Comparison of ENCODE assay signal across 7 mouse cellular contexts in the genomic region with DNA sequence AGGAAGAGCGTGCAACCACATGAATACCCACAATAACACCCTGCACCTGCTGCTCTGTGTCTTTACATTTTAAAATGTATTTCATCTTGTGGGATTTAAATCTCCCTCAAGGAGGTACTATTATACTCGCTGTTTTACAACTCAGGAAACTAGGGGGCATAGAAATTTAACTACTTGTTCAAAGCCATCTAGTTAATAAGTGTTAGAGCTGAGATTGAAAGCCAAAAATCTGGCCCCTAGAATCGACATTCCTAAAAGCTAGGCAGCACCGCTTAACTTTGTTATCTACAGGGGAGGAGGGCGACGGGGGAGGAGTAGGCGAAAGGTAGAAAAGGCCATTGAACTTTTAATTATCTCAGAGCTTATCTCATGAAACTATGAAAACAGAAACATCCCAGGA.
DNase-seq lines count a peak whose midpoint lies in the region; ATAC-seq and TF ChIP-seq lines count a peak whose summit lies in the region.

No protein-coding gene starts in this region.

- H3K4me3 ChIP-seq in lung, embryonic 15.5 days = peak overlapping the region; percentile 12; the same call in 1 of the 2 replicates
- no peak overlapping the region for H3K4me3 ChIP-seq in hindbrain, embryonic 13.5 days
- peak overlapping the region; percentile 18 for H3K4me3 ChIP-seq in kidney, embryonic 15.5 days (replicated peaks)
- H3K4me3 ChIP-seq in neural tube, embryonic 14.5 days (ENCODE audit: low read depth, low read length) = no peak overlapping the region
- H3K4me3 ChIP-seq in cerebellum, adult 2 months (replicated peaks; ENCODE audit: insufficient read depth, low read depth, low read length) = no peak overlapping the region

- H3K27me3 ChIP-seq in lung, embryonic 15.5 days = no peaks in the 10 kb centered on the region
- H3K27me3 ChIP-seq in hindbrain, embryonic 13.5 days = 0 out of 2 replicates have a peak, but pooled peaks cover 2% of the 10 kb centered on the region
- H3K27me3 ChIP-seq in kidney, embryonic 15.5 days = no peaks in the 10 kb centered on the region
- H3K27me3 ChIP-seq in neural tube, embryonic 14.5 days (ENCODE audit: control insufficient read depth, insufficient read depth, low read length) = no peaks in the 10 kb centered on the region
- H3K27me3 ChIP-seq in cerebellum, adult 2 months (ENCODE audit: control insufficient read depth, insufficient read depth, low read length) = no peaks in the 10 kb centered on the region

- H3K4me1 ChIP-seq in lung, embryonic 15.5 days = peaks cover 17% of the 10 kb centered on the region; the same call in 1 of the 2 replicates
- H3K4me1 ChIP-seq in hindbrain, embryonic 13.5 days (replicated peaks) = peaks cover 7% of the 10 kb centered on the region; the same call in 1 of the 2 replicates
- peaks cover 8% of the 10 kb centered on the region for H3K4me1 ChIP-seq in kidney, embryonic 15.5 days
- 0 out of 2 replicates have a peak, but pooled peaks cover 4% of the 10 kb centered on the region for H3K4me1 ChIP-seq in neural tube, embryonic 14.5 days (ENCODE audit: control insufficient read depth, insufficient read depth, low read length)
- no peaks in the 10 kb centered on the region; the same call in 1 of the 2 replicates for H3K4me1 ChIP-seq in cerebellum, adult 2 months (ENCODE audit: control insufficient read depth, insufficient read depth, low read length)

- ATAC-seq in lung, embryonic 15.5 days (ENCODE audit: borderline replicate concordance, extremely low read depth, low FRiP score, low TSS enrichment) = peak; percentile 31; the same call in 1 of the 2 replicates
- ATAC-seq in hindbrain, embryonic 13.5 days (ENCODE audit: low FRiP score) = no peak
- ATAC-seq in kidney, embryonic 15.5 days (replicated peaks; ENCODE audit: low FRiP score) = peak; percentile 59
- ATAC-seq in neural tube, embryonic 14.5 days (ENCODE audit: low read depth) = no peak

- 29% methylated on average over 7 of the region's 7 CpGs for WGBS in lung, embryonic 15.5 days
- WGBS in hindbrain, embryonic 13.5 days = 38% methylated on average over 7 of the region's 7 CpGs
- 32% methylated on average over 7 of the region's 7 CpGs for WGBS in kidney, embryonic 15.5 days
- WGBS in neural tube, embryonic 14.5 days = 34% methylated on average over 7 of the region's 7 CpGs
- WGBS in cerebellum, adult 2 months = 72% methylated on average over 7 of the region's 7 CpGs

- H3K4me2 ChIP-seq in lung, embryonic 15.5 days = peak overlapping the region; percentile 47
- H3K4me2 ChIP-seq in hindbrain, embryonic 13.5 days = peak overlapping the region; percentile 44
- H3K4me2 ChIP-seq in kidney, embryonic 15.5 days = peak overlapping the region; percentile 57
- H3K4me2 ChIP-seq in neural tube, embryonic 14.5 days (ENCODE audit: low read depth, low read length) = peak overlapping the region; percentile 32

- DNase-seq in lung, postnatal 4 days = no peak
- no peak for DNase-seq in embryo, embryonic 11 days
- DNase-seq in cerebellum, adult 2 months = no peak

- no peak overlapping the region for H3K9ac ChIP-seq in lung, embryonic 15.5 days
- H3K9ac ChIP-seq in hindbrain, embryonic 13.5 days = no peak overlapping the region
- H3K9ac ChIP-seq in kidney, embryonic 15.5 days = no peak overlapping the region
- no peak overlapping the region for H3K9ac ChIP-seq in neural tube, embryonic 14.5 days (replicated peaks; ENCODE audit: low read depth, low read length)

- no peaks in the 10 kb centered on the region for H3K36me3 ChIP-seq in lung, embryonic 15.5 days
- no peaks in the 10 kb centered on the region for H3K36me3 ChIP-seq in hindbrain, embryonic 13.5 days
- no peaks in the 10 kb centered on the region for H3K36me3 ChIP-seq in kidney, embryonic 15.5 days
- no peaks in the 10 kb centered on the region for H3K36me3 ChIP-seq in neural tube, embryonic 14.5 days (ENCODE audit: control insufficient read depth, insufficient read depth, low read length)

- H3K27ac ChIP-seq in lung, embryonic 15.5 days = peak overlapping the region; percentile 96
- H3K27ac ChIP-seq in hindbrain, embryonic 13.5 days = no peak overlapping the region
- peak overlapping the region; percentile 87 for H3K27ac ChIP-seq in kidney, embryonic 15.5 days
- H3K27ac ChIP-seq in neural tube, embryonic 14.5 days (ENCODE audit: low read depth, low read length) = no peak overlapping the region
- no peak overlapping the region for H3K27ac ChIP-seq in cerebellum, adult 2 months (ENCODE audit: insufficient read depth, low read length)

- H3K9me3 ChIP-seq in lung, embryonic 15.5 days = no peaks in the 10 kb centered on the region
- H3K9me3 ChIP-seq in hindbrain, embryonic 13.5 days = no peaks in the 10 kb centered on the region
- H3K9me3 ChIP-seq in kidney, embryonic 15.5 days (replicated peaks) = no peaks in the 10 kb centered on the region
- no peaks in the 10 kb centered on the region for H3K9me3 ChIP-seq in neural tube, embryonic 14.5 days (ENCODE audit: control insufficient read depth, low read length)

- no peak for TF ChIP-seq CTCF in cerebellum, adult 2 months (IDR thresholded peaks at IDR 0.05; ENCODE audit: borderline replicate concordance, insufficient read depth, low read depth, low read length)

- TF ChIP-seq POLR2A in cerebellum, adult 2 months (IDR thresholded peaks at IDR 0.05; ENCODE audit: borderline replicate concordance, insufficient read depth, low read length) = no peak

Comparison
In these comparisons a context has a peak if more than half of its experiments do, and no peak if none do; other contexts are left out.
1. ATAC-seq: peak in lung, embryonic 15.5 days (single experiment) and kidney, embryonic 15.5 days (single experiment); none in hindbrain, embryonic 13.5 days (single experiment) and neural tube, embryonic 14.5 days (single experiment).
2. H3K27ac ChIP-seq: peak in lung, embryonic 15.5 days (single experiment) and kidney, embryonic 15.5 days (single experiment); none in hindbrain, embryonic 13.5 days (single experiment), neural tube, embryonic 14.5 days (single experiment) and cerebellum, adult 2 months (single experiment).
3. H3K4me3 ChIP-seq: peak in lung, embryonic 15.5 days (single experiment) and kidney, embryonic 15.5 days (single experiment); none in hindbrain, embryonic 13.5 days (single experiment), neural tube, embryonic 14.5 days (single experiment) and cerebellum, adult 2 months (single experiment).
4. Peak in every context shown above with its lines, with median percentiles within 50 percentile points of each other: H3K4me2 ChIP-seq.